Mouse (Mus musculus) liver, embryonic 16.5 days (tissue): ENCODE measurements at regions not wholly inside any gene's neighbourhood (a gene's known extent, or its start where the extent isn't known, plus 50 kb on each side); places are given as distances from the start of the nearest gene placed in this dataset.

Experiments used
- ATAC-seq: fragments of 200-750 bp; cut with Nextera tagmentation; 2 replicates; pipeline ENCODE4 v1.8.0; 2017; ENCODE audit warnings: low read depth, mild to moderate bottlenecking, moderate number of reproducible peaks, moderate library complexity
- H3K27ac ChIP-seq: fragments of 300-500 bp; sonication (generic); 2 replicates; pipeline ENCODE4 v1.5.1; 2014; ENCODE audit warnings: mild to moderate bottlenecking, low read length
- H3K27me3 ChIP-seq: fragments of 300-500 bp; sonication (generic); 2 replicates; pipeline ENCODE4 v1.6.1; 2014; ENCODE audit warnings: low read depth, low read length, mixed read lengths; ENCODE audit not compliant: control insufficient read depth, insufficient read depth
- H3K36me3 ChIP-seq: fragments of 300-500 bp; sonication (generic); 2 replicates; pipeline ENCODE4 v1.6.1; 2014; ENCODE audit warnings: mild to moderate bottlenecking; ENCODE audit not compliant: control insufficient read depth, insufficient read depth
- H3K4me1 ChIP-seq: fragments of 300-500 bp; sonication (generic); 2 replicates; pipeline ENCODE4 v1.6.1; 2014; ENCODE audit warnings: low read depth, low read length, mixed read lengths; ENCODE audit not compliant: control insufficient read depth
- H3K4me2 ChIP-seq: fragments of 300-500 bp; sonication (generic); 2 replicates; pipeline ENCODE4 v1.6.1; 2014; ENCODE audit warnings: low read depth, low read length, mixed read lengths
- H3K4me3 ChIP-seq: fragments of 300-500 bp; sonication (generic); 2 replicates; pipeline ENCODE4 v1.5.1; 2014; ENCODE audit warnings: low read depth, mild to moderate bottlenecking, low read length
- H3K9ac ChIP-seq: fragments of 300-500 bp; sonication (generic); 2 replicates; pipeline ENCODE4 v1.6.1; 2014; ENCODE audit warnings: low read depth, low read length
- H3K9me3 ChIP-seq: fragments of 300-500 bp; sonication (generic); replicated peaks from 2 replicates; pipeline ENCODE4 v1.6.1; 2016; ENCODE audit warnings: low read length; ENCODE audit not compliant: control insufficient read depth
- WGBS: fragments of 180-500 bp; shearing (Covaris S2); extraction: QIAGEN DNeasy Blood & Tissue Kit; methylation state at CpG from one replicate; pipeline ENCODE4 v1.1.7; 2014; ENCODE audit not compliant: insufficient replicate concordance; 5-methylcytosine and 5-hydroxymethylcytosine counted together

DNA sequence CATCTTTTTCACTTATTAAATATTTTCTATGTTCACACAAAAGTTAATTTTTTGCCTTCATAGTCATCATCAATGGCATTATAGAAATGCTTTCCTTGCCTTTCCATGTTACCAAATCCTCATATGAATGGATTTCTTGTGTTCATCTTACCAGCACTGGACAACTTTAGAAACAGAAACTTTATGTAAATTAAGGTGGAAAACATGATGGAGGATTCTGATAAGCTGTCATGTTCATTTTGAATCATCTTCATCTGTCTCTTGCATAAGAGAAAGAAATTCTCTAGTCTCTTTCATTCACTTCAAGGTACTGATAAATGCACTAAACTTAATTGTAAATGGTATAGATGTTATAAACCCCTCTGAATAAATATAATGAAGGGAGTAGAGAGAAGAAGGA is 305.4 kb downstream of the Fgf10 start:
- no peak overlapping the region for H3K27ac ChIP-seq
- no peaks in the 10 kb centered on the region for H3K36me3 ChIP-seq
- ATAC-seq, result no peak
- no peak overlapping the region for H3K9ac ChIP-seq
- no peaks in the 10 kb centered on the region for H3K4me1 ChIP-seq
- no peaks in the 10 kb centered on the region for H3K9me3 ChIP-seq
- no peaks in the 10 kb centered on the region for H3K27me3 ChIP-seq
- no peak overlapping the region for H3K4me3 ChIP-seq
- no peak overlapping the region for H3K4me2 ChIP-seq

DNA sequence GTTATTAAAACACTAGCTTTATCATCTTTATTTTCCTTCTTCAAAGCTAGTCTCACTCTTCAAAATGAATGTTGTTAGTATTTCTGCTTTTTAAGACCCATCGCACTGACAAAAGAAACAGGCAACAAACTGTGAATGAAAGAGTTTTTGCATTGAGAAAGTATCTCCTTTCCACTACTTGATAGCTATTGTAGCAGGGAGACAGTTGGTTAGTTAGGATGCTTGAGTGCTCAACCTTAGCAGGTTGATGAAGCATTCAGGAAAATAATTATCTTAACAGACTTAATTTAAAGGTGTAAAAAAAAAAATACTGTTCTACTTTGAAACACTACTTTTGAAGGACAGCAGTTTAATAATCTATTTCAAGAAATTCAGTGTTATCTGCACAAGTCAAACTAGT is 305.9 kb downstream of the Fgf10 start:
- Histone ChIP-seq H3K9ac (no peak overlapping the region), H3K4me1 (no peaks in the 10 kb centered on the region), H3K4me3 (no peak overlapping the region), H3K27me3 (no peaks in the 10 kb centered on the region), H3K36me3 (no peaks in the 10 kb centered on the region), H3K27ac (no peak overlapping the region), H3K9me3 (no peaks in the 10 kb centered on the region), H3K4me2 (no peak overlapping the region)
- 60% methylated on average over 1 of the region's 1 CpGs for WGBS
- ATAC-seq, result no peak

- Histone ChIP-seq H3K4me3 (no peak overlapping the region), H3K4me2 (no peak overlapping the region), H3K9ac (no peak overlapping the region), H3K36me3 (no peaks in the 10 kb centered on the region), H3K4me1 (no peaks in the 10 kb centered on the region), H3K27me3 (no peaks in the 10 kb centered on the region), H3K27ac (no peak overlapping the region), H3K9me3 (no peaks in the 10 kb centered on the region)
- 62% methylated on average over 5 of the region's 5 CpGs for WGBS
- ATAC-seq, result no peak
Observed at GRCm38 (mm10) chr13:118979505-118979904, 309.9 kb downstream of the Fgf10 start.

DNA sequence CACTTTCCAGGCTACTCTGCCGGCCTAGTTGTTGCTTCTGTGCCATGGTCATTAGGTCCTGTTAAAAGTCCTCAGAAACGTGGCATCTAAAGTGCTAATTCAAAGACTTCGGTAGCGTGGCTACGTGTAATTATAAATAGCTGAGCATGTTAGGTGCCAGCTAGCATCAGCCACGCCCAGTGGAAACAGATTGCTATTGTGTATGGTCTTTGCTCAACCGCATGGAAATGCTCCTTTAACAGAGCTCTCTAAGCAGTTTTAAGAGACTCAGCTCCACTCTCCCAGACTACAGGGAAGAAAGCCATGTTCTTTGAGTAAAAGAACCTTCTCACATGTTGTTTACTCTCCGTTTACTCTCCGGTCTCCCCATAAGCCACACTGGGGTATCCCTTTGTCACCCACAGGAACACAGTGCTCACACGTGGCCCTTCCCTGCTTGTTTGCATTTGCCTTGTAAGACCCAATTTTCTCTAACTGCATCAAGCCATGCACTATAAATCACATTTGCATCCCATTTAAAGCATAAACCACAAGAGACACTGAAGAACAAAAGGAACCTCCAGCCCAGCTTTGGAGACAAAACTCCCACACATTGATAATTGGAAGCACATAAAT is 311.7 kb downstream of the Fgf10 start:
- Histone ChIP-seq H3K27me3 (no peaks in the 10 kb centered on the region), H3K4me1 (no peaks in the 10 kb centered on the region), H3K4me3 (no peak overlapping the region), H3K9ac (no peak overlapping the region), H3K9me3 (no peaks in the 10 kb centered on the region), H3K4me2 (no peak overlapping the region), H3K36me3 (no peaks in the 10 kb centered on the region), H3K27ac (no peak overlapping the region)
- no peak for ATAC-seq
- WGBS, result 65% methylated on average over 10 of the region's 10 CpGs

GRCm38 (mm10) chr13:118985285-118985684 is 315.7 kb downstream of the Fgf10 start:
- Histone ChIP-seq H3K27ac (no peak overlapping the region), H3K4me2 (no peak overlapping the region), H3K36me3 (no peaks in the 10 kb centered on the region), H3K4me1 (no peaks in the 10 kb centered on the region), H3K4me3 (no peak overlapping the region), H3K9ac (no peak overlapping the region), H3K9me3 (no peaks in the 10 kb centered on the region), H3K27me3 (no peaks in the 10 kb centered on the region)
- ATAC-seq, result no peak
- WGBS, result 56% methylated on average over 1 of the region's 1 CpGs

- no peak overlapping the region for H3K27ac ChIP-seq
- H3K27me3 ChIP-seq, result no peaks in the 10 kb centered on the region
- no peaks in the 10 kb centered on the region for H3K4me1 ChIP-seq
- H3K4me2 ChIP-seq, result no peak overlapping the region
- H3K4me3 ChIP-seq, result no peak overlapping the region
- no peaks in the 10 kb centered on the region for H3K36me3 ChIP-seq
- WGBS, result 56% methylated on average over 6 of the region's 6 CpGs
- ATAC-seq, result no peak
- no peaks in the 10 kb centered on the region for H3K9me3 ChIP-seq
- H3K9ac ChIP-seq, result no peak overlapping the region
Observed at GRCm38 (mm10) chr13:119025305-119025975, 355.8 kb downstream of the Fgf10 start.

DNA sequence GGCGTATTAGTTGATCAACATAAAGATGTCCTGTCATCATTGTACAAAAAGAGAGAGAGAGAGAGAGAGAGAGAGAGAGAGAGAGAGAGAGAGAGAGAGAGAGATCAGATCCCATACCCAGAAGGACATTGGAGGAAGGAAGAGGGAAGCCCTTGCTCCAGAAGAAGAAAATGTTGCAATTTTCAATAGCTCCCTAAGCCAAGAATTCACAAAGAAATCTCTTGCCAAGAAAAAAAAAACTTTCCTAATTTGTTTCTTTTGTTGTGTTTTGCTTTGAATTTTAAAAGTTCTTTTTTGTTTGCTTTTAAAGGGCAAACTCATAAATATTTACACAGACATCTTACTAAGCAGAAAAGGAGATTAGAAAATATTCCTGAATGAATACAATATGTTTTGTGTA is 370.0 kb downstream of the Fgf10 start:
- H3K36me3 ChIP-seq, result no peaks in the 10 kb centered on the region
- H3K9ac ChIP-seq, result no peak overlapping the region
- no peaks in the 10 kb centered on the region for H3K9me3 ChIP-seq
- ATAC-seq, result no peak
- H3K4me3 ChIP-seq, result no peak overlapping the region
- H3K4me1 ChIP-seq, result no peaks in the 10 kb centered on the region
- no peak overlapping the region for H3K4me2 ChIP-seq
- no peaks in the 10 kb centered on the region for H3K27me3 ChIP-seq
- H3K27ac ChIP-seq, result no peak overlapping the region
- WGBS, result 48% methylated on average over 1 of the region's 1 CpGs

GRCm38 (mm10) chr13:119045112-119045511 is 375.5 kb downstream of the Fgf10 start:
- no peak overlapping the region for H3K4me3 ChIP-seq
- H3K4me1 ChIP-seq, result no peaks in the 10 kb centered on the region
- H3K36me3 ChIP-seq, result no peaks in the 10 kb centered on the region
- H3K4me2 ChIP-seq, result no peak overlapping the region
- H3K27ac ChIP-seq, result no peak overlapping the region
- H3K9ac ChIP-seq, result no peak overlapping the region
- H3K9me3 ChIP-seq, result no peaks in the 10 kb centered on the region
- no peak for ATAC-seq
- H3K27me3 ChIP-seq, result no peaks in the 10 kb centered on the region
- WGBS, result 30% methylated on average over 1 of the region's 1 CpGs

DNA sequence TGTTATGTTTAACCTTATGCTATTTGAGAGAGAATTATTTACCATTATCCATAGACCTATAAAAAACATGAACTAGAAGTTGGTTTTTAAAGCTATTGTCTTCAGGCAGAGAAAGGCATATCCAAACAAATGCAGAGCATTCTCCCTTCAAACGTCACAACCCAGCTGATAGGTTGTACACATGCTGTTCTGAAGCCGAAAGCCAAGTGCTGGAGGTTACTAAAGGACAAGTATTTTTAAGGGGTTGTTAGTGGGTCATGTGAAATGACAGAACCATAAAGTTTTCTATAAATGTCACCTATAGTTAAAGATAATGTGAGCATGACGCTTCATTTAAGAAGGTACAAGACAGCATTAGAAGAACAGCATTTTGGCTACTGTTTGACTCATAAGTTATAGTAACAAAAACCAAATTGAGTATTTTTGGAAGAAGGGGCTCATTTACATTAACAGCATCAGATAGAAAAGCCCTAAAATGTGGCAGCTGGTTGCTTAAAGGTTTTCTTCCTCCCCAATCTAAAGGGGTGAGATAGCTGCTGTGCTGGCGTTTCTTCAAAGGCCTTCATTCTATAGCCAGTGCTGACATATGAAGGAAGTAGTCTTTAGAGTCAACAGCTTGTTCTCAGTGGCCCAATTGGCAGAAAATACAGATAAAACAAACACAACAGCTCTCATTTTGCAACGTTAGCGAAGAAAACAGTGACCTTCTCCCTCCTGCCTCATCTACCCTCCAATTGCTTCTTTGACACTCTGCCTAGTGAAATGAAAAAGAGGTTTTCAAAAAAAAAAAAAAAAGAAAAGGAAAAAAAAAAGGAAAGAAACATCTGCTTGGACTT is 359.4 kb upstream of the Paip1 start:
- Histone ChIP-seq H3K36me3 (no peaks in the 10 kb centered on the region), H3K4me1 (no peaks in the 10 kb centered on the region), H3K9me3 (no peaks in the 10 kb centered on the region), H3K4me2 (no peak overlapping the region), H3K4me3 (no peak overlapping the region), H3K27me3 (no peaks in the 10 kb centered on the region), H3K27ac (no peak overlapping the region), H3K9ac (no peak overlapping the region)
- WGBS, result 48% methylated on average over 6 of the region's 6 CpGs
- no peak for ATAC-seq
